Mouse (Mus musculus) gonadal fat pad, adult 2 months (tissue): ENCODE measurements around the gene Klk6. TPM values are rescaled to one million over a fixed set of nuclear protein-coding genes. Genes with fewer than 3 reads are reported as not detected.

Experiments
- DNase-seq: peaks from one replicate; pipeline ENCODE4 v3.0.0-alpha.2; 2012; ENCODE audit warnings: low read depth
- polyA plus RNA-seq: library from polyadenylated mRNA; depleted of rRNA; stranded (reverse); fragments of >200 nt; gene quantifications from 2 replicates; pipeline ENCODE4 v1.2.3, GENCODE M21; 2012; rRNA removed

The Klk6 gene
- not detected in 2 replicates for polyA plus RNA-seq

GRCm38 (mm10) chr7:43824199-43824598 lies at the start of gene Klk6:
Gene Klk6 (plus strand): TSS chr7:43824499.
- no peak for DNase-seq

GRCm38 (mm10) chr7:43774802-43775201 lies 49.5 kb upstream of the Klk6 start:
- DNase-seq: no peak

GRCm38 (mm10) chr7:43775311-43776057 lies 48.8 kb upstream of the Klk6 start:
- DNase-seq: no peak

- DNase-seq: no peak
Observed at GRCm38 (mm10) chr7:43776506-43776905, 47.8 kb upstream of the Klk6 start.

- no peak for DNase-seq
Observed at GRCm38 (mm10) chr7:43777423-43777822, 46.9 kb upstream of the Klk6 start.

- no peak for DNase-seq
Observed at GRCm38 (mm10) chr7:43778176-43778970, 45.9 kb upstream of the Klk6 start.

- no peak for DNase-seq
Observed at GRCm38 (mm10) chr7:43780241-43780640, 44.1 kb upstream of the Klk6 start.

- DNase-seq: no peak
Observed at GRCm38 (mm10) chr7:43780746-43781145, 43.6 kb upstream of the Klk6 start, which contains the start of gene Klk10. Gene Klk10 (plus strand): TSS chr7:43781035.

- DNase-seq: no peak
Observed at GRCm38 (mm10) chr7:43781541-43781940, 42.8 kb upstream of the Klk6 start.

GRCm38 (mm10) chr7:43782275-43783265 lies 41.7 kb upstream of the Klk6 start:
- DNase-seq: no peak

- DNase-seq: no peak
Observed at GRCm38 (mm10) chr7:43785286-43785685, 39.0 kb upstream of the Klk6 start.

- DNase-seq: no peak
Observed at GRCm38 (mm10) chr7:43788096-43788495, 36.2 kb upstream of the Klk6 start.

GRCm38 (mm10) chr7:43789295-43789694 lies 35.0 kb upstream of the Klk6 start:
- no peak for DNase-seq

GRCm38 (mm10) chr7:43791591-43791990 lies 32.7 kb upstream of the Klk6 start, which contains the start of gene Klk9:
Gene Klk9 (plus strand): TSS chr7:43791891.
- DNase-seq: no peak

- DNase-seq: no peak
Observed at GRCm38 (mm10) chr7:43796355-43796754, 27.9 kb upstream of the Klk6 start.

- DNase-seq: no peak
Observed at GRCm38 (mm10) chr7:43797333-43797769, 26.9 kb upstream of the Klk6 start, which contains the start of gene Klk8. Gene Klk8 (plus strand): TSS chr7:43797577.

- no peak for DNase-seq
Observed at GRCm38 (mm10) chr7:43797844-43798462, 26.3 kb upstream of the Klk6 start.

GRCm38 (mm10) chr7:43799876-43800275 lies 24.4 kb upstream of the Klk6 start:
- DNase-seq: no peak

GRCm38 (mm10) chr7:43810994-43811393 lies 13.3 kb upstream of the Klk6 start, which contains the start of gene Klk7:
Gene Klk7 (plus strand): TSS chr7:43811294.
- DNase-seq: no peak

- no peak for DNase-seq
Observed at GRCm38 (mm10) chr7:43815211-43815610, 9.1 kb upstream of the Klk6 start.

- DNase-seq: no peak
Observed at GRCm38 (mm10) chr7:43816746-43817145, 7.6 kb upstream of the Klk6 start.
